Mouse (Mus musculus) bone marrow macrophage, adult 2 months (primary cell): Measurements from ENCODE around the gene Plau.

Experiments used
- CTCF ChIP-seq: IDR thresholded peaks from 2 replicates; pipeline ENCODE4 v1.5.1; 2012; ENCODE audit warnings: low read depth, mild to moderate bottlenecking, low read length, moderate library complexity
- POLR2A ChIP-seq: IDR thresholded peaks from 2 replicates; pipeline ENCODE4 v1.6.1; 2012; ENCODE audit warnings: mild to moderate bottlenecking, low read depth, low read length, borderline replicate concordance

GRCm38 (mm10) chr14:20871495-20871894 lies 35.0 kb downstream of the Plau start:
- no peak for TF ChIP-seq CTCF
- no peak for TF ChIP-seq POLR2A
